Mouse (Mus musculus) midbrain, embryonic 10.5 days (tissue): ENCODE measurements at regions not wholly inside any gene's neighbourhood (a gene's known extent, or its start where the extent isn't known, plus 50 kb on each side); places are given as distances from the start of the nearest gene placed in this dataset.

Experiments
- DNase-seq: peaks from one replicate; pipeline ENCODE4 v3.0.0-alpha.2; 2017; ENCODE audit warnings: low spot score
- H3K27ac ChIP-seq: fragments of 300-500 bp; sonication (generic); replicated peaks from 2 replicates; pipeline ENCODE4 v1.5.1; 2016; ENCODE audit warnings: mild to moderate bottlenecking
- H3K27me3 ChIP-seq: fragments of 300-500 bp; sonication (generic); 2 replicates; pipeline ENCODE4 v1.6.1; 2016; ENCODE audit warnings: low read depth, mild to moderate bottlenecking; ENCODE audit not compliant: poor library complexity, severe bottlenecking
- H3K36me3 ChIP-seq: fragments of 300-500 bp; sonication (generic); 2 replicates; pipeline ENCODE4 v1.6.1; 2016; ENCODE audit warnings: mild to moderate bottlenecking, moderate library complexity
- H3K4me1 ChIP-seq: fragments of 300-500 bp; sonication (generic); 2 replicates; pipeline ENCODE4 v1.6.1; 2016
- H3K4me3 ChIP-seq: fragments of 300-500 bp; sonication (generic); 2 replicates; pipeline ENCODE4 v1.5.1; 2016; ENCODE audit warnings: mild to moderate bottlenecking, moderate library complexity
- H3K9me3 ChIP-seq: fragments of 300-500 bp; sonication (generic); replicated peaks from 2 replicates; pipeline ENCODE4 v1.6.1; 2016; ENCODE audit warnings: mild to moderate bottlenecking
- WGBS: fragments of 180-500 bp; shearing (Covaris S2); methylation state at CpG from one replicate; pipeline ENCODE4 v1.1.7; 2016; 5-methylcytosine and 5-hydroxymethylcytosine counted together

DNA sequence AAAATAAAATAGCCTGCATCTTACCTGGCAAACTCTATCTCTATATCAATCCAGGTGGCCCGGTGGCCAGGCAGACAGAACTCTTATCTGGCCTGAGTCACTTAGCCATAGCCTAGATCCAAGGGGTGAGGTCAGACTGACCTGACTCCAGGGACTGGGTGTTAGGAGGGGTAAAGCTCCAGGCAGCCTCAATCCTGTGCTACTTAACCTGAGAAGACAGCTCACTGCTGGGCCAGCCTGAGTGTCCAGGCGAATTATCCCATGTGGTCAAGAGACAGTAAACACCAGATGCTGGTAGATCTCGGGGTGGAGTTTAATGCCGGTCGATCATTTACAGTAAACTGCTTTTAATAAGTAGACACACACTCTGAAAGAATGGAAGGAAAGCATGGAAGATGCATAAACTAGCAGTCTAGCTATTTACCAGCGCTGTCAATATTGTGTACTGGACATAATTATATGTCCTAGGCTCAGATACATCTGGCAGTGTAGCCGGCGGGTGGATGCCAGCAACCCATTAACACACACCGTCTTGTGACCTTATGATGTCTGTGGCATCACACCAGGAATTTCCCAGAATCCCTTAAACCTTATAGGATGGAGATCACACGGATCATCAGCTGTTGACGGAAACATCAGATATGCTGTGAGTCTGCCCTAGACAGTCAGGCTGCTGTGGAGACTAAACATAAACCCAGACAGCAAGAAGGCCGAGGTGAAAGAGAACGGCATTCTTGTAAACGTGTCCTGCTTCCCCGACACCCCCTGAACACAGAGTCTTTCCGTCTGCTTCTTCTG lies 153.9 kb upstream of the Ubl3 start:
- no peak for DNase-seq
- WGBS, result 88% methylated on average over 16 of the region's 16 CpGs
- no peaks in the 10 kb centered on the region for H3K9me3 ChIP-seq
- H3K4me3 ChIP-seq, result no peak overlapping the region
- no peaks in the 10 kb centered on the region for H3K27me3 ChIP-seq
- peaks cover 26% of the 10 kb centered on the region for H3K4me1 ChIP-seq
- no peaks in the 10 kb centered on the region for H3K36me3 ChIP-seq
- 0 out of 2 replicates have a peak overlapping the region, but pooled peaks have one; percentile 23 for H3K27ac ChIP-seq

DNA sequence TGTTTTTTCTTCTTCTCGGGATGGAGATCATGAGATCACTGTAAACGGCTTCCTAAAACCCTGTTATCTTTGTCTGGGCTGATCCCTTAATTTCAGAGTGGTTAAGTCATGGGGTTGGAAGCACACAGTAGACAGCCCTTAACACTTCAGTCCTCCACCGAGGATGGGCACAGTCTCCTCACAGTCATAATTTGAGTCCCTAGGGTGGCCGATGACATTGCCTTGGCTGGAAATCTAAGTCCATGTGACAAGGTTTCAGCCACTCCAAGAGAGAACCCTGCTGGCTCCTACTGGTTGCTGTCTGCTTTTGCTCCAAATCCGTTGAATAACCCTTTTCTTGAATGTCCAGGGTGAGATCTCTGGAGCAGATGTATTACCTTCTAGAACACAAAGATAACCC lies 152.2 kb upstream of the Ubl3 start:
- WGBS, result 67% methylated on average over 5 of the region's 5 CpGs
- Histone ChIP-seq H3K4me1 (peaks cover 27% of the 10 kb centered on the region), H3K27ac (no peak overlapping the region), H3K9me3 (no peaks in the 10 kb centered on the region), H3K36me3 (no peaks in the 10 kb centered on the region), H3K4me3 (no peak overlapping the region), H3K27me3 (no peaks in the 10 kb centered on the region)
- DNase-seq, result no peak

DNA sequence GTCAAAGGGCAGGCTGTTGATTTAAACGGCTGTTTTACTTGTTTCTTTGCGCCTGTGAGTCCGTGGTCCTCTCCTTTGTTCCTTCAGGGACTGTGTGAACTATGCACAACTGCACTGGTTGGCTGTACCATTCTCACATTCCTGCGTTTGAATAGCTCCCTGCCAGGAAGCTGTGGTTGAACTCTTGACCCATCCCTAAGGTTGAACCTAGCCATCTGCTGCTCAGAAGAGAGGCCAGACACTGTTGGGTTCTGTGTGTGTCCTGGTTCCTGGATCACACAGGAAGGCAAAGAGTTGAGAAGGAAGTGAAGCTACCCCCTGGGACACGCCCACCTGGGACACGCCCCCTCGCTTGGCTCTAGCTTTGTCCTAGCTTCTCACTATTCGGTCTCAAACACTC lies 149.3 kb upstream of the Ubl3 start:
- Histone ChIP-seq H3K4me3 (no peak overlapping the region), H3K4me1 (peaks cover 12% of the 10 kb centered on the region), H3K27ac (0 out of 2 replicates have a peak overlapping the region, but pooled peaks have one; percentile 43), H3K36me3 (no peaks in the 10 kb centered on the region), H3K27me3 (no peaks in the 10 kb centered on the region), H3K9me3 (no peaks in the 10 kb centered on the region)
- DNase-seq, result peak; percentile 41
- WGBS, result 41% methylated on average over 8 of the region's 8 CpGs

DNA sequence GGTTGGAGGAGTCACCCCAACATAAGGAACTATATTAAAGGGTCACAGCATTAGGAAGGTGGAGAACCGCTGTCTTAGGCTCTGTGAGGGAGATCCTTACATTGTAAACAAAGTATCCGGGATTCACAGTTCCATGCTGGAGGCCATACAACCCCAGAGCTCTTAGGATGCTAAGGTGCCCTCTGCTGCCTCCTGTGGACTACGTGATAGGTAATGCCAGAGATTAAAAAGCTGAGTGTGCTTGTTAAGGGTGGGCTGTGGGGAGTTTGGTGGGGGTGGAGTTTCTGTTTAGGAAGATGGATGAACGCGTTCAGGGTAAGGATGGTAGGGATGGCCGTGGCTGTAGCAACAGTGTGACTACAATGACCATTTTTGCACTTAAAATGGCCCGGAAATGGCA lies 148.4 kb upstream of the Ubl3 start:
- Histone ChIP-seq H3K27me3 (no peaks in the 10 kb centered on the region), H3K27ac (no peak overlapping the region), H3K4me3 (no peak overlapping the region), H3K36me3 (no peaks in the 10 kb centered on the region), H3K4me1 (peaks cover 12% of the 10 kb centered on the region), H3K9me3 (no peaks in the 10 kb centered on the region)
- 82% methylated on average over 7 of the region's 7 CpGs for WGBS
- no peak for DNase-seq

DNA sequence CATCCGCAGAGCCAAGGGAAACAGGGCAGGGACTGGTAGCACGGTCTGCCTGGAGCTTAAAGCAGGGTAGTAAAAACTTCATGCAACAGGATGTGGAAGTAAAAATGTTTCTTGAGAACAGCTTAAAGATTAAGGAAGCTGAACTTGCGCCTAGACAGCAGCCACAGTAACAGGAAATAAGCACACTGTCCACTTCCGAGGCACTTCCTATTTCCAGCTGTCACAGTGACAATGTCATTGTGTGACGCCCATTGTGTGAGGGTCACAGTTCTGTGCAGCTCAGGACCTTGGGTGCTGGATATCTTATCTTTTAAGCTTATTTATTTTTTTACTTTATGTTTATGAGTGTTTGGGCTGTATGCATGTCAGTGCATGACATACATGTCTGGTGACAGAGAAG lies 147.7 kb upstream of the Ubl3 start:
- Histone ChIP-seq H3K27ac (no peak overlapping the region), H3K36me3 (no peaks in the 10 kb centered on the region), H3K9me3 (no peaks in the 10 kb centered on the region), H3K4me1 (peaks cover 12% of the 10 kb centered on the region), H3K4me3 (no peak overlapping the region), H3K27me3 (no peaks in the 10 kb centered on the region)
- DNase-seq, result no peak
- 87% methylated on average over 5 of the region's 5 CpGs for WGBS

DNA sequence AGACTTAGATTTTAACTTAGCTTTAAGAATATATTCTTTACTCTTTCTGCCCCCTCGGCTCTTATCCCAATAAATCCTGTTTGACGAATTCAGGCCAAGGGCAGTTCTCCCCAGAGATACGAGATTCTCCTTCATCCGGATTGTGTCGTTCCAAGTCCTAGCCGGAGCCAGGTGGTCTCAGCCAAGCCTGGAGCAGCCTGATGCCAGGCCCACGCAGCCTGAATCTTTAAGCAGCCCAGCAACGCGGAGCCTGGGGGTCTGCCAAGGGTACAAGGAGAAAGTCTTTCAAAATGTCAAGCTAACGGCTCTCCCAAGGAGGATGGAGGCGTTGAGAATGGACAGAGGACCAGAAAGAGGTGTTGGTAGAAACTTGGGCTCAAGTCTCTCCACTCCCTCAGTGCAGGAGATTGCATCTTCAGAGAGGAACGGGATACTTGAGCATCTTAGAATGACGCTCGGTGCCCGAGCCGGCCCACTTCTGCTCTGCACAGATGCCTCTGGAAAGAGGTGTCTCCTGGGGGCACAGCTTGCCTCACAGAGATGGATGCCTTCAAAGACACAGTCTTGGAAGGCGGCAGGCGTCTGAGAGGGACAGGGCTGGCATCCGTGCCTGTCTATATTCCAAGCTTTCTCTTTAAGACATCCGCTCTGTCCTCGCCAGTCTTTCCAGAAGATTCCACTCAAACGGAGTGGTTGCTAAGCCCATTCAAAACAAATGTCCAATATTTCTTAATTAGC lies 145.2 kb upstream of the Ubl3 start:
- no peak overlapping the region for H3K27ac ChIP-seq
- WGBS, result 88% methylated on average over 22 of the region's 22 CpGs
- no peak overlapping the region for H3K4me3 ChIP-seq
- no peaks in the 10 kb centered on the region for H3K27me3 ChIP-seq
- no peaks in the 10 kb centered on the region for H3K9me3 ChIP-seq
- H3K4me1 ChIP-seq, result peaks cover 12% of the 10 kb centered on the region
- no peaks in the 10 kb centered on the region for H3K36me3 ChIP-seq
- no peak for DNase-seq

DNA sequence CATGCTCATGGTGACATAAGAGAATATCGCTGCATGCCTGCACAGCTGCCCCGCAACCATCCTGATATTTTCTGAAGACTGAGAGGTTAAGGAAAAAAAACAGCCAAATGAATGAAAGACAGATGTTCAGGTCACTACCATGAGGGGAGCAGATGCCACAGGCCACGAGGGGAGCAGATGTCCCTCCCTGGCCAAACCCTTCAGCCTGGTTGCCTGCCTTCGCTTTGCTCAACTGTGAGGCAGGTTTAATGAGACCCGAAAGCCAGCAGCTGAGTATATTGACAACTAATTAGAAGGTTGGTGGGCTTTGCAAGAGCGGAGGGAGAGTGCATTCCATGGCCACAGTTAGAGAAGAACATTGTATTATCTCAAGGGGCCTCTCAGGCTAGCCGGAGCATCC lies 141.8 kb upstream of the Ubl3 start:
- peak; percentile 36 for DNase-seq
- H3K4me1 ChIP-seq, result peaks cover 17% of the 10 kb centered on the region
- H3K9me3 ChIP-seq, result no peaks in the 10 kb centered on the region

DNA sequence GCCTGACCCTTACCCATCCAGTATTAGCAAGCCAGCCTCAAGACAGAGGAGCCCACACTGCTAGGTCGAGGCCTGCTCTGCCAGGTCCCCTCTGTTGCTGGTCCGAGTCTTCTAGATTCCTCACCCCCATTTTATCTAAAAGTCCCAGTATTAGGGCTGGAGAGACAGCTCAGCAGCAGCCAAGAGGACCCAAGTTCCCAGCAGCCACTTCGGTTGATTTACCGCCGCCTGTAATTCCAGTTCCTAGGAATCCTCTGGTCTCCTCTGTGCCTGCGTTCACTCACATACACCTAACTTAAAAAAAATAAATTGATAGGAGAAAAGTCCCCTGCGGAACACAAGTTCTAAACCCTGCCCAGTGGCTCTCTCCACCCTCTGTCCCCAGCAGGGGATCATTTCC lies 138.9 kb upstream of the Ubl3 start:
- Histone ChIP-seq H3K9me3 (no peaks in the 10 kb centered on the region), H3K4me3 (no peak overlapping the region), H3K36me3 (no peaks in the 10 kb centered on the region), H3K27ac (0 out of 2 replicates have a peak overlapping the region, but pooled peaks have one; percentile 6), H3K4me1 (peaks cover 20% of the 10 kb centered on the region), H3K27me3 (no peaks in the 10 kb centered on the region)
- WGBS, result 84% methylated on average over 7 of the region's 7 CpGs
- no peak for DNase-seq

More for the DNA sequence above, 141.8 kb upstream of the Ubl3 start:
- Histone ChIP-seq H3K27ac (peak overlapping the region; percentile 7; the same call in 1 of the 2 replicates), H3K27me3 (no peaks in the 10 kb centered on the region), H3K36me3 (no peaks in the 10 kb centered on the region), H3K4me3 (no peak overlapping the region)
- 66% methylated on average over 7 of the region's 7 CpGs for WGBS

DNA sequence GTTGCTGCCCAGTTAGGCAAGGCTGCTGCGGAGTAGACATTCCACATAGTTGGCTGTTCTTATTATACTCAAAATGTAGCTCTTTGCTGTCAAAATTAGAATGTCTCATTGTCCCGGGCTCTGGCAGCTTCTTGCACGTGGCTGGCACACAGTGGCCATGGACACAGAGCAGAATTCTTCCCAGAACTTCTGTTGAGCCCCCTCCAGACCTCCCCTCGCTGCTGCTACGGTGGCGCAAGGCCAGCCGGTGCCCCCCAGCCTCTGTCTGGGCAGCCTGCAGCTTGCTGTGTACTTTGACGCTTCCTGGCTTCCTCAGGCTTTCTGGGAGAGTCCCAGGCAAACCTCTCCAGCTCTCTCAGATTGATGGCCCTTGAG lies 138.2 kb upstream of the Ubl3 start:
- H3K9me3 ChIP-seq, result no peaks in the 10 kb centered on the region
- DNase-seq, result no peak
- 83% methylated on average over 8 of the region's 8 CpGs for WGBS
- H3K4me1 ChIP-seq, result peaks cover 20% of the 10 kb centered on the region
- 0 out of 2 replicates have a peak overlapping the region, but pooled peaks have one; percentile 23 for H3K27ac ChIP-seq
- no peaks in the 10 kb centered on the region for H3K36me3 ChIP-seq
- H3K27me3 ChIP-seq, result no peaks in the 10 kb centered on the region
- no peak overlapping the region for H3K4me3 ChIP-seq

DNA sequence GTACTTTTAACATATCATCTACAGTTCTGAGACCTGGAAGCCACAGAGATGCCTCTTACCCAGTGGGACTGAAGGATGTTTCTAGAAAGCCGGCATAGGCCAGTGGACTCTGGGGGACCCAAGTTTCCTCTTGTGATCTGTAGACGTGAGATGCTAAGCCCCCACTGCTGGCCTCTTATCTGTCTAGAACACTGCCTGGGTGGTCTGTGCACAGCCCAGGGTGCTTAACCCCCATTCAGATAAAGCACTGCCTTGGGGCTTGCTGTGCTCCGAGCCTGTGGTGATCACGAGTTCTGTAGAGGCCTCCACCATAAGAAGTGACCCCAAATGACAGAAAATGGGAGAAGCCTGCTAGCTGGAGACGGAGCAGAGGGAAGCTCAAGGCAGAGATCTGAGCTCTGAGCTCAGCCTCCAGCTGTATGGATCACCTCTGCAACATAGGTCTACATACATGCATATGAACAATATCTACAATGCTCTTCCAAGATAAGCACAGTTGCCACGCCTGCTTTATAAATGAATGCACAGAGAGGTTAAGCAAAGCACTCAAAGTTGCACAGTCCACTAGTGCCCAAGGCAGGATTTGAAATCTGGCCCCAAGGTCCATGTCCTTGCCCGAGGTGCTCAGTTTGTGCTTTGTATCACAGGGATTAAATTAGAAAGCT lies 137.7 kb upstream of the Ubl3 start:
- no peak overlapping the region for H3K4me3 ChIP-seq
- 75% methylated on average over 7 of the region's 7 CpGs for WGBS
- no peak for DNase-seq
- peak overlapping the region; percentile 63; the same call in 1 of the 2 replicates for H3K27ac ChIP-seq
- H3K4me1 ChIP-seq, result peaks cover 20% of the 10 kb centered on the region
- H3K36me3 ChIP-seq, result no peaks in the 10 kb centered on the region
- H3K27me3 ChIP-seq, result no peaks in the 10 kb centered on the region
- no peaks in the 10 kb centered on the region for H3K9me3 ChIP-seq

DNA sequence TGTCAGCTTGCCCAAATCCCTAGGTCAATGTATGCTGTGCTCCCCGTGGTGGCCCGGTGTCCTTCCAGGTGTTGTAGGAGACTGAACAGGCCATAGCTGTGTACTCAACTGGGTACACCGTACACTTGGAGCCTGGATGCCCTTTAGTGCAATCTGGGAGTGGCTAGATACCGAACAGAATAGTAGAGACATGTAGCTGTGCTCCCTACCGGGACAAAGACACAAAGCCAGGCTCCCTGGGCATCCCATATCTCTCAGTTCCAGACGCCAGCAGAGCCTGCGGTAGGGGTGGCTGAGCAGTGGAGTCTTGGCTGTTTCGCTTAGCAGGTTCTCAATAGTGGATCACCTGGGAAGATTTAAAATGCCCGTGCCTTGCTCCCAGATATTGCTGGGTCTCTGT lies 136.7 kb upstream of the Ubl3 start:
- peak overlapping the region; percentile 63 for H3K27ac ChIP-seq
- WGBS, result 91% methylated on average over 9 of the region's 9 CpGs
- DNase-seq, result no peak

DNA sequence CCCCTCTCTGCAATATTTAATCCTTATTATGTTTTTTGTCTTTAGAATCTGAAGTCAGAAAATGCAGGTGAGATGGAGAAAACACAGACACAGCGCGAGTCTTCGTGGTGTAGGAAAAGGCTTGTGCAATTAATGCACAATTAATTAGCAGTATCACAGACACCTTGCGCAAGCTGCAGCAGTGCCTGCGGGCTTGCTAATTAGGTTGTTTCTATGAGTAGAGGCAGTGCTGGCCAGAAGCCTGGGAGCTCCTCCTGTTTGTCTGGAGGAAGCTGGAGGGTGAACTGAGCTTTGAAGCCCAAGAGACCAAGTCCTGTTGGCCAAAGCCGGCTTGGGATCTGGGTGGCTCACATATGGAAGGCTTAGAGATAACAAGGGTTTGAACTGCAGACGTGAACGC lies 135.9 kb upstream of the Ubl3 start:
- Histone ChIP-seq H3K9me3 (no peaks in the 10 kb centered on the region), H3K36me3 (no peaks in the 10 kb centered on the region), H3K4me1 (peaks cover 20% of the 10 kb centered on the region), H3K27me3 (no peaks in the 10 kb centered on the region), H3K4me3 (no peak overlapping the region), H3K27ac (no peak overlapping the region)
- DNase-seq, result no peak
- WGBS, result 92% methylated on average over 8 of the region's 8 CpGs

More for the DNA sequence above, 136.7 kb upstream of the Ubl3 start:
- no peaks in the 10 kb centered on the region for H3K27me3 ChIP-seq
- peaks cover 20% of the 10 kb centered on the region for H3K4me1 ChIP-seq
- no peak overlapping the region for H3K4me3 ChIP-seq
- no peaks in the 10 kb centered on the region for H3K36me3 ChIP-seq
- no peaks in the 10 kb centered on the region for H3K9me3 ChIP-seq

DNA sequence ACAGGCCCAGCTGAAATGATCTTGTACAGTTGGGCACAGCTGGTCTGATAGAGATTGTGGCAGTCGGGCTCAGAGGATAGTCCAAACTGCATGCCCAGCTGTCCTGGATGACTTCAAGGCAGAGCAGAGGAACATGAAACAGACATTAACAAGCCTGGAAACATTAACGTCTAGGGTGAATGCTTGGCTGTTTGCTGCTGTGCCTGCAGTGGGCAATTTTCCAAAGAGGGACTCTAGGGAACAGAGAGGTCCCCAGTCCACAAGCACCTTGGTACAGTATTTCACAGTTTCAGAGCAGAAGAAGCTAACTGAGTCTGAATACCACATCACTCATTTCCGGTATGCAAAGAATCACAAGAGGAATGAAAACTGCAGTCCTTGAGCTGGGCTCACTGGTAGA lies 135.2 kb upstream of the Ubl3 start:
- Histone ChIP-seq H3K27ac (no peak overlapping the region), H3K27me3 (no peaks in the 10 kb centered on the region), H3K4me3 (no peak overlapping the region), H3K9me3 (no peaks in the 10 kb centered on the region), H3K4me1 (peaks cover 20% of the 10 kb centered on the region), H3K36me3 (no peaks in the 10 kb centered on the region)
- 87% methylated on average over 3 of the region's 3 CpGs for WGBS
- DNase-seq, result no peak
